Mouse (Mus musculus) CH12.LX (cell line): ENCODE results near the gene Ap5b1.

Experiments used
- EP300 ChIP-seq: IDR thresholded peaks from 2 replicates; pipeline ENCODE4 v1.6.1; 2011; ENCODE audit warnings: low read length, improper control_type of control experiment
- ETS1 ChIP-seq: conservative IDR thresholded peaks from 2 replicates; pipeline ENCODE4 v1.6.1; 2012; ENCODE audit warnings: low read depth, mild to moderate bottlenecking, inconsistent platforms, low read length, improper control_type of control experiment, moderate library complexity
- HCFC1 ChIP-seq: IDR thresholded peaks from 2 replicates; pipeline ENCODE4 v1.6.1; 2012; ENCODE audit warnings: low read depth, mild to moderate bottlenecking, inconsistent platforms, low read length, improper control_type of control experiment
- RAD21 ChIP-seq: IDR thresholded peaks from 2 replicates; pipeline ENCODE4 v1.6.1; 2011; ENCODE audit warnings: low read depth, mild to moderate bottlenecking, low read length, improper control_type of control experiment, moderate library complexity
- UBTF ChIP-seq: IDR thresholded peaks from 2 replicates; pipeline ENCODE4 v1.6.1; 2012; ENCODE audit warnings: low read depth, mild to moderate bottlenecking, inconsistent platforms, low read length, improper control_type of control experiment, moderate library complexity
- ZNF384 ChIP-seq: IDR thresholded peaks from 2 replicates; pipeline ENCODE4 v1.6.1; 2012; ENCODE audit warnings: low read depth, low read length, improper control_type of control experiment, inconsistent platforms

DNA sequence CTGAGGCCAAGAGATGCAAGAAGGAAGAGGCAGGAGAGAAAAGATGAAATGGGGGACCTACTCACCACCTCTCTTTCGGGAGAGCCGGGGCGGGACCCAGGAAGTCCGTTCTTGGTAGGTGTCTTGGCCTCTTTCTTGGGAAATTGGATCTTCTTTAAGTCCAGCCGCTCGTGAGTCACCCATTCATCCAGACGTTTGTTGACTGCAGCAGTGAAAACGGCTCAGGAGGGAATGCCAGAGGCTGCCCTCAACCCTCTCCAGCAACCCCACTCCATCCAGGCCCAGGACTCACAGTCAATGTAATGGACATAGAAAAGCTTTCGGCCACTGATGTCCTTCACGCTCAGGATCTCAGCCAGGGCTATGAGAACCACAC, 41.3 kb downstream of the Ap5b1 start:
- no peak for TF ChIP-seq ZNF384
- no peak for TF ChIP-seq RAD21
- no peak for TF ChIP-seq UBTF
- TF ChIP-seq ETS1: no peak
- no peak for TF ChIP-seq HCFC1
- TF ChIP-seq EP300: no peak
